Mouse (Mus musculus) lung, postnatal 0 days (tissue): ENCODE results near the gene Fyb.

Experiments used
- CTCF ChIP-seq: IDR thresholded peaks from 2 replicates; pipeline ENCODE4 v1.5.1; 2016; ENCODE audit warnings: antibody characterized with exemption, mild to moderate bottlenecking
- EP300 ChIP-seq: IDR thresholded peaks from 2 replicates; pipeline ENCODE4 v1.6.1; 2016; ENCODE audit warnings: antibody characterized with exemption, mild to moderate bottlenecking, control low read depth

DNA sequence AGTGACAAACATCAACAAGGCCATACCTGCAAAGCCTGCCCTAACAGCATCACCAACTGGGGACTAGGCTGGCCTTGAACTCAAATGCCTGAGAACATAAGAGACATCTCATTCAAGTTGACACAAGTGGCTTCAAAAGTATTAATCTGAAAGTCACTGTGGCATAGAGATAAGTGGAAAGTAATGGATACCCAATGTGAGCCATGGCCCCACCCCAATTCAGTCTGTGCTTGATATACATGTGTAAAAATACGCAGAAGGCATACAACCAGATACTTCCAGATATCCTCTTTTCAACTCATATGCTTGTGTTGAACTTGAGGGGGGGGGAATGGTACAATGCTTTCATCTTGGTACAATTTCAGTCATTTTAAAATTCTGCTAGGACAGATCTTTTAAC lies 124.4 kb downstream of the Fyb start:
- TF ChIP-seq CTCF (no peak), EP300 (no peak)
